Mouse (Mus musculus) embryonic facial prominence, embryonic 13.5 days (tissue): ENCODE measurements around the gene Gm42906. TPM values are rescaled to one million over a fixed set of nuclear protein-coding genes. Genes with fewer than 3 reads are reported as not detected.

Experiments
- ATAC-seq: fragments of 200-750 bp; cut with Nextera tagmentation; 2 replicates; pipeline ENCODE4 v1.8.0; 2017; ENCODE audit warnings: low read depth; ENCODE audit not compliant: insufficient number of reproducible peaks, insufficient read depth, low FRiP score, low TSS enrichment
- H3K27ac ChIP-seq: fragments of 300-500 bp; sonication (generic); 2 replicates; pipeline ENCODE4 v1.5.1; 2015; ENCODE audit warnings: moderate library complexity, mild to moderate bottlenecking, inconsistent platforms
- H3K27me3 ChIP-seq: fragments of 300-500 bp; sonication (generic); 2 replicates; pipeline ENCODE4 v1.6.1; 2015; ENCODE audit warnings: mild to moderate bottlenecking, inconsistent platforms
- H3K36me3 ChIP-seq: fragments of 300-500 bp; sonication (generic); 2 replicates; pipeline ENCODE4 v1.6.1; 2015; ENCODE audit warnings: mild to moderate bottlenecking, inconsistent platforms
- H3K4me1 ChIP-seq: fragments of 300-500 bp; sonication (generic); 2 replicates; pipeline ENCODE4 v1.6.1; 2015; ENCODE audit warnings: inconsistent platforms
- H3K4me2 ChIP-seq: fragments of 300-500 bp; sonication (generic); 2 replicates; pipeline ENCODE4 v1.6.1; 2015; ENCODE audit warnings: moderate library complexity, mild to moderate bottlenecking, inconsistent platforms
- H3K4me3 ChIP-seq: fragments of 300-500 bp; sonication (generic); 2 replicates; pipeline ENCODE4 v1.5.1; 2015; ENCODE audit warnings: mild to moderate bottlenecking, inconsistent platforms
- H3K9ac ChIP-seq: fragments of 300-500 bp; sonication (generic); 2 replicates; pipeline ENCODE4 v1.6.1; 2015; ENCODE audit warnings: mild to moderate bottlenecking, inconsistent platforms
- H3K9me3 ChIP-seq: fragments of 300-500 bp; sonication (generic); 2 replicates; pipeline ENCODE4 v1.6.1; 2016; ENCODE audit warnings: inconsistent platforms
- WGBS: fragments of 180-500 bp; shearing (Covaris S2); methylation state at CpG from one replicate; pipeline ENCODE4 v1.1.7; 2015; ENCODE audit warnings: mixed read lengths; 5-methylcytosine and 5-hydroxymethylcytosine counted together
- polyA plus RNA-seq: library from polyadenylated mRNA; unstranded; fragments of >200 nt; fragmentation: Nextera tagmentation; extraction: Ambion mirVana; gene quantifications from 2 replicates; pipeline ENCODE4 v1.2.1, GENCODE M21; 2015

The Gm42906 gene
- polyA plus RNA-seq, 1 experiment from 2014 or later, result not detected

- Histone ChIP-seq H3K36me3 (no peaks in the 10 kb centered on the region), H3K27me3 (no peaks in the 10 kb centered on the region), H3K9me3 (no peaks in the 10 kb centered on the region), H3K27ac (no peak overlapping the region), H3K9ac (no peak overlapping the region), H3K4me2 (no peak overlapping the region), H3K4me3 (no peak overlapping the region), H3K4me1 (peaks cover 4% of the 10 kb centered on the region; the same call in 1 of the 2 replicates)
- 72% methylated on average over 1 of the region's 1 CpGs for WGBS
- no peak for ATAC-seq
Observed at GRCm38 (mm10) chr5:151349616-151350015, 78.3 kb downstream of the Gm42906 start.

GRCm38 (mm10) chr5:151348418-151348817 is 79.5 kb downstream of the Gm42906 start:
- Histone ChIP-seq H3K27me3 (no peaks in the 10 kb centered on the region), H3K36me3 (no peaks in the 10 kb centered on the region), H3K4me1 (peaks cover 5% of the 10 kb centered on the region; the same call in 1 of the 2 replicates), H3K4me2 (no peak overlapping the region), H3K4me3 (no peak overlapping the region), H3K9me3 (no peaks in the 10 kb centered on the region), H3K27ac (no peak overlapping the region), H3K9ac (no peak overlapping the region)
- ATAC-seq, result no peak
- 45% methylated on average over 3 of the region's 3 CpGs for WGBS

GRCm38 (mm10) chr5:151346626-151347025 is 81.3 kb downstream of the Gm42906 start:
- H3K4me3 ChIP-seq, result no peak overlapping the region
- no peaks in the 10 kb centered on the region for H3K27me3 ChIP-seq
- H3K9me3 ChIP-seq, result no peaks in the 10 kb centered on the region
- H3K9ac ChIP-seq, result no peak overlapping the region
- ATAC-seq, result no peak
- 89% methylated on average over 8 of the region's 8 CpGs for WGBS
- peaks cover 5% of the 10 kb centered on the region; the same call in 1 of the 2 replicates for H3K4me1 ChIP-seq
- H3K4me2 ChIP-seq, result no peak overlapping the region
- no peak overlapping the region for H3K27ac ChIP-seq
- no peaks in the 10 kb centered on the region for H3K36me3 ChIP-seq

- no peak overlapping the region for H3K9ac ChIP-seq
- no peak overlapping the region for H3K4me2 ChIP-seq
- 70% methylated on average over 4 of the region's 4 CpGs for WGBS
- no peaks in the 10 kb centered on the region for H3K36me3 ChIP-seq
- no peak overlapping the region for H3K4me3 ChIP-seq
- no peak for ATAC-seq
- H3K9me3 ChIP-seq, result no peaks in the 10 kb centered on the region
- H3K27me3 ChIP-seq, result no peaks in the 10 kb centered on the region
- no peak overlapping the region for H3K27ac ChIP-seq
- peaks cover 8% of the 10 kb centered on the region; the same call in 1 of the 2 replicates for H3K4me1 ChIP-seq
Observed at GRCm38 (mm10) chr5:151344737-151345136, 83.2 kb downstream of the Gm42906 start.

- Histone ChIP-seq H3K27ac (no peak overlapping the region), H3K4me1 (no peaks in the 10 kb centered on the region), H3K36me3 (no peaks in the 10 kb centered on the region), H3K27me3 (no peaks in the 10 kb centered on the region), H3K4me2 (no peak overlapping the region), H3K9me3 (no peaks in the 10 kb centered on the region), H3K4me3 (no peak overlapping the region), H3K9ac (no peak overlapping the region)
- no peak for ATAC-seq
Observed at GRCm38 (mm10) chr5:151333686-151334085, 94.3 kb downstream of the Gm42906 start.

GRCm38 (mm10) chr5:151333191-151333594 is 94.8 kb downstream of the Gm42906 start:
- H3K27ac ChIP-seq, result no peak overlapping the region
- no peaks in the 10 kb centered on the region for H3K4me1 ChIP-seq
- H3K36me3 ChIP-seq, result no peaks in the 10 kb centered on the region
- H3K9ac ChIP-seq, result no peak overlapping the region
- no peaks in the 10 kb centered on the region for H3K9me3 ChIP-seq
- H3K4me3 ChIP-seq, result no peak overlapping the region
- no peak overlapping the region for H3K4me2 ChIP-seq
- ATAC-seq, result no peak
- H3K27me3 ChIP-seq, result no peaks in the 10 kb centered on the region

- H3K27ac ChIP-seq, result no peak overlapping the region
- no peaks in the 10 kb centered on the region for H3K9me3 ChIP-seq
- 70% methylated on average over 10 of the region's 10 CpGs for WGBS
- H3K27me3 ChIP-seq, result no peaks in the 10 kb centered on the region
- ATAC-seq, result no peak
- no peak overlapping the region for H3K4me3 ChIP-seq
- no peak overlapping the region for H3K4me2 ChIP-seq
- H3K4me1 ChIP-seq, result peaks cover 5% of the 10 kb centered on the region; the same call in 1 of the 2 replicates
- no peaks in the 10 kb centered on the region for H3K36me3 ChIP-seq
- H3K9ac ChIP-seq, result no peak overlapping the region
Observed at GRCm38 (mm10) chr5:151315804-151316597, 112.0 kb downstream of the Gm42906 start.

GRCm38 (mm10) chr5:151300286-151300685 is 127.7 kb downstream of the Gm42906 start:
- Histone ChIP-seq H3K27ac (no peak overlapping the region), H3K4me1 (no peaks in the 10 kb centered on the region), H3K4me2 (no peak overlapping the region), H3K9me3 (no peaks in the 10 kb centered on the region; the same call in 1 of the 2 replicates), H3K36me3 (no peaks in the 10 kb centered on the region), H3K4me3 (no peak overlapping the region), H3K9ac (no peak overlapping the region), H3K27me3 (no peaks in the 10 kb centered on the region)
- ATAC-seq, result no peak
- WGBS, result 72% methylated on average over 2 of the region's 2 CpGs

GRCm38 (mm10) chr5:151299576-151299975 is 128.4 kb downstream of the Gm42906 start:
- Histone ChIP-seq H3K36me3 (no peaks in the 10 kb centered on the region), H3K9ac (no peak overlapping the region), H3K9me3 (no peaks in the 10 kb centered on the region; the same call in 1 of the 2 replicates), H3K4me3 (no peak overlapping the region), H3K4me2 (no peak overlapping the region), H3K4me1 (no peaks in the 10 kb centered on the region), H3K27ac (no peak overlapping the region), H3K27me3 (no peaks in the 10 kb centered on the region)
- ATAC-seq, result no peak
- 92% methylated on average over 7 of the region's 7 CpGs for WGBS

- Histone ChIP-seq H3K4me2 (no peak overlapping the region), H3K27ac (no peak overlapping the region), H3K9me3 (no peaks in the 10 kb centered on the region; the same call in 1 of the 2 replicates), H3K4me3 (no peak overlapping the region), H3K4me1 (no peaks in the 10 kb centered on the region), H3K9ac (no peak overlapping the region), H3K36me3 (no peaks in the 10 kb centered on the region), H3K27me3 (no peaks in the 10 kb centered on the region)
- no peak for ATAC-seq
- 72% methylated on average over 4 of the region's 4 CpGs for WGBS
Observed at GRCm38 (mm10) chr5:151298371-151298770, 129.6 kb downstream of the Gm42906 start.

- WGBS, result 69% methylated on average over 4 of the region's 4 CpGs
- no peaks in the 10 kb centered on the region for H3K4me1 ChIP-seq
- H3K36me3 ChIP-seq, result no peaks in the 10 kb centered on the region
- H3K9ac ChIP-seq, result no peak overlapping the region
- H3K4me2 ChIP-seq, result no peak overlapping the region
- no peak overlapping the region for H3K27ac ChIP-seq
- H3K9me3 ChIP-seq, result no peaks in the 10 kb centered on the region; the same call in 1 of the 2 replicates
- no peak overlapping the region for H3K4me3 ChIP-seq
- no peak for ATAC-seq
- no peaks in the 10 kb centered on the region for H3K27me3 ChIP-seq
Observed at GRCm38 (mm10) chr5:151296244-151296643, 131.7 kb downstream of the Gm42906 start.

- 80% methylated on average over 4 of the region's 4 CpGs for WGBS
- Histone ChIP-seq H3K4me2 (no peak overlapping the region), H3K4me3 (no peak overlapping the region), H3K36me3 (no peaks in the 10 kb centered on the region), H3K9ac (no peak overlapping the region), H3K27me3 (no peaks in the 10 kb centered on the region), H3K9me3 (no peaks in the 10 kb centered on the region), H3K27ac (no peak overlapping the region), H3K4me1 (no peaks in the 10 kb centered on the region)
- no peak for ATAC-seq
Observed at GRCm38 (mm10) chr5:151293591-151293990, 134.4 kb downstream of the Gm42906 start.
